Mouse (Mus musculus) layer of hippocampus, postnatal 25 days (tissue): Measurements from ENCODE around the gene Gpr84. TPM values are rescaled to one million over a fixed set of nuclear protein-coding genes. Genes with fewer than 3 reads are reported as not detected.

Experiments used
- DNase-seq, 2 experiments: peaks; one replicate each; pipeline ENCODE4 v3.0.0; 2022; ENCODE audit warnings: mixed read lengths in 2 of 2, low spot score in 1 of 2; ENCODE audit errors: extremely low spot score in 1 of 2
- total RNA-seq, 2 experiments: library from RNA; stranded (reverse); gene quantifications; 2 replicates each; pipeline ENCODE4 v1.2.3; 2021

Gpr84 gene
- total RNA-seq, 2 experiments from 2014 or later, result 0.66 to 1.1 TPM

GRCm38 (mm10) chr15:103336996-103337667, 26.7 kb upstream of the Gpr84 start:
- DNase-seq, result no peak

DNA sequence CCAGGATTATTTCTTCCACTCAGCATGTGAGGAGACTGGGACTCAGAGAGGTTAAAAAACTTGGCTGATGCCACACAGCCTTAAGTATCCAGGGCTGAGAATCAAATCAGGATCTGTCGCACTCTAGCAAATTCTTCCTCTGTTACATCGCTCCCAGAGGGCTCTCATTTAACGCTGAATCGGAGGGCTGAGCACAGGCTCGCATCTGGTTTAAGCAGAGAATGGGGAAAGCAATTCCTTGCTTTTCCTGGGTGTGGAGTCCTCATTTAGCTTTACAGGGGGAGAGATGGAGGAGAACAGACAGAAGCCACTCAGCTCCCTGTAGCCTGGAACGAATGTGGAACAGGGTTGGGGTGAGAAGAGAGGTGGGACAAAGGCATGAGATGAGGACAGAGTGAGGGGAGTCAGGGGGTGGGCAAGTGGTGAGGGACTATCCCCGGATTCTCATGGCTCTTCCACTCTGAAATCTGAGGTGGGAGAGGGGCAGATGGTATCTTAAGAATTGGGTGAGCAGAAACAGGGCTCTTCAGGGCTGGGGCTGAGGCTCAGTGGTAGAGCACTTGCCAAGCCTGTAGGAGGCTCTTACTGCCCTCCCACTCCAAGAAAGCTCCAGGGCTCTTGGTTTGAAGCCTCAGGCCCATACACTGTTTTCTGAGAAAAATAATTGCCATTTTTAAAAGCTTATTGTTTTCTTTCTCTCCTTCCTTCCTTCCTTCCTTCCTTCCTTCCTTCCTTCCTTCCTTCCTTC, 25.2 kb upstream of the Gpr84 start:
- DNase-seq, result no peak

DNA sequence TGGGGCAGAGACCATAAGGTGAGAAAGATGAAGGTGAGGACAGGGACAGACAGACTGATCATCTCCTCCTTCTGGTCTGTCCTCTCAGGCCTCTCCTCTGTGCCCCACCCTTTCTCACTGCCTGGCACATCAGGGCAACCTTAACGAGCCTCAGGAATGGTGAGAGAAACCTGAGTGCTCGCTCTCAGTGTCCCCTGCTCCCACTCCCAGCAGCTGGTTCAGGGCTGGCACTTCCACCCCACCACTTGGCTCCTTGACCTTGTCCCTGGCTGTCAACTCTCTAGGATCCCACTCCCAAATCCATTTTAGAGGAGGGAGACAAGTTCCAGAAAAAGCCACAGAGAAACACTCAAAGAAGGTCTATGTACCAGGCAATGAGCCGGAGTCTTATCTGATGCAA, 24.6 kb upstream of the Gpr84 start:
- DNase-seq, result no peak

DNA sequence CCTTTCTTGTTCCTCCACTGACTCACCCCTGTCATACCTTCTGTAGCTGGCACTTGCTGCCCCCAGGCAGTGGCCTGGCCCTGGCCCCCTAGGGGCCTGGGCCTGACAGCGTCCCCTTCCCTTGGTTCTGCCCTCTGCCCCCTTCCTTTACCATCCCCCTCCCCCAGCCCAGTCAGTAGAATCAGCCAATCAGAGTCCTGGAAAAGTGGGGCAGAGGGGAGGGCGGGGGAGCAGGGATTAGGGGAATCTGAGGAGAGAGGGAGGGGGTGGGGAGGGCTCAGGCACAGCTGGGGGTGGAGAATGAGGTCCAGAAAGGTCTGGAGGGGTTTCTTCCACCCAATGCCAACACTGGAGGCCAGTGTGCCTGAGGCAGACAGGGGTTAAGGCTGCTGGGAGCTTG, 23.8 kb upstream of the Gpr84 start:
- DNase-seq, result no peak

DNA sequence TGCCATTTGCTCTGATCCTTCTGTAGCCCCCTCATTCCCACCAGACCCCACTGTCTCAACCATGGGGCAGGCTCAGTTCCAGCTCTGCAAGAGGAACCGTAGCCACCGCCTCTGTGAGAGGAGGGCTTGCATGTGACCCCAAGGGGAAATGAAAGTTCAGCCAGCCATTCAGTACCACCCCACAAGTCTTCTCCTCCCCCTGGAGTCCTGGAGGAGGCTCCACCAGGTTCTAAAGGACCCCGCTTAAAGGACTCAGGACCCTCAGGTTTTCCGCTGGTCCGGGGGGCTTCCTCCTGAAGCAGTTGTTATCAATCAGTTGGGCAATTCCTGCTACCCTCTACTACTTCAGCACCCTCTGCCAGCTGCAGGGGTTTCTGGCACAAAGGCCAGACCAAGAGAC, 23.3 kb upstream of the Gpr84 start:
- no peak for DNase-seq

DNA sequence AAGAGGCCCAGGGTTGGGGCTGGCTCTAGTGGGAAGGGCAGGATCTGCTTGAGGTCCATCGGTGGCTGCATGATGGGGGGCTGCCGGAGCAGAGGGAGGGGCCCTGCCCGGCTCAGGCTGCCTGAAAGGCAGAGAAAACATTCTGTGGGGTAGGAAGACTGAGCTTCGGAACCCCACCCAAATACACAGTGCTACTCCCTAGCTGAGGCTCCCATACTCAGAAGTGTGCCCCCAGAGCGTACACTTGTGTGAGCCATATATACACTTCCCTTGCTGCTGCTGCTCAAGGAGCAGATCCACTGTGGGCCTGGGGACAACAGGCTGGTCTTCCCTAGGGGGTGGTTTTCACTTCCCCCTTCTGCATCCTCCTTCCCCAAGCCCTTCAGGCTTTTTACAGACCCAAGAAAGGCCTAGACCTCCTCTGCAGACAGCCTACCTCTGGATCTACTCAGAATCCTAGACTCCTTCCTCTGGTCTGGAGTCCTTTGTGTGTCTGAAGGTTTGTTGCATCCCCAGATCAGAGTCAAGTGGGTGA, 22.7 kb upstream of the Gpr84 start:
- DNase-seq, result no peak

GRCm38 (mm10) chr15:103323455-103324247, 13.2 kb upstream of the Gpr84 start:
- DNase-seq, result peak; percentile 75 to 80

DNA sequence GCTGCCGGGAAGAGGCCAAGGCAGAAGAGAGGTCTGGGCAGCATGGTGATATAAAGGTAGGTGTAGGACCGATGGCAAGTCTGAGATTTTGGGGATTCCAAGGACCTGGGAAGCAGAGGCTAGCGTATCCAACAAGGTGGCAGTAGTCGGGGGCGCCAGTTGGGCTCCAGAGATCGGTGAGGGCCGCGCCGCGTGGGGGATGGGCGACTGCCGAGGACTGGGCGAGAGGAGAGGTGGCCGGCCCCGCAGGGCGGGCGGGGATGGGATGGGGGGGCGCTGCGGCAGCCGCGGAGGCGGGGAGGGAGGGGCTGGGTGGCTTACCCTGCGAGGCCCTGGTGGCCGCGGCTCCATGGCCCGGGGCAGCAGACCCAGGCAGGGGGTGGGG, 12.7 kb upstream of the Gpr84 start:
- peak in 1 of 2 experiments; percentile 53 for DNase-seq

DNA sequence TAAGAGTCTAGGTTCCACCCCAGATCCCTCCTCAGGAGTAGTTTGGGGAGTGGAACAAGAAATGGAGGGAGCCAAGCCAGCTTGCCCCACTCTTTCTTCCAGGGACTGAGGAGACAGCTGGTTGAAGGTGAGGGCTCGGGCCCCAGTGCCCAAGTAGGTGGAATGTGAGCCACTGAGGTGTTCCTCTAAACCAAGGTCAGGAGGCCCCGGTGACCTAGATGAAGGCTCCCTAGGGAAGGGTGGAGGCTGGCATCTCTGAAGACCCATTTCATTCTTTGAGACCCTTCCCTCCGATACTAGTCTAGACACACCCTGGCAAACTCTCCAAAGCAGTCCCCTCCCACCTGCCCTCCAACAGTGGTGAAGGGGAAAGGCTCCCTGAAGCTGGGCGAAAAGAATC, 12.0 kb upstream of the Gpr84 start:
- no peak for DNase-seq

DNA sequence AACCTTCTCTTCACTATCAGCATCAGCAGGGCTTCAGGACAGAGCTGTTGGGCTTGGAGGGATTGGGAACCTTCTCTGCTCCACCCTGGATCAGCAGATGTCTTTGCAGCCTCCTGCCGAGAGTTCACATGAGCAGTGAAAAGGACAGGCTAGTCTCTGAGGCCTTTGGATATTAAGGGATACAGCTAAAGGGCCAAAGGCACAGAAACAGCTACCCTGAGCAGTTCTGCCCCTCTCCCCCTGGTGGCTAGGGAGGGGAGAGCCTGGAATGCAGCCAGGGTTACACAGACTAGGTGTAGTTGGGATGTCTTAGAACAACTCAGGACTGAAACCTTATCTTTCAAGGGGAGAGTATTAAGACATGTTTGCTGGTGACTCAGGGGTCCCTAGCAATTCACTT, 10.7 kb upstream of the Gpr84 start:
- DNase-seq, result no peak

GRCm38 (mm10) chr15:103318201-103318816, 7.9 kb upstream of the Gpr84 start:
- no peak for DNase-seq

DNA sequence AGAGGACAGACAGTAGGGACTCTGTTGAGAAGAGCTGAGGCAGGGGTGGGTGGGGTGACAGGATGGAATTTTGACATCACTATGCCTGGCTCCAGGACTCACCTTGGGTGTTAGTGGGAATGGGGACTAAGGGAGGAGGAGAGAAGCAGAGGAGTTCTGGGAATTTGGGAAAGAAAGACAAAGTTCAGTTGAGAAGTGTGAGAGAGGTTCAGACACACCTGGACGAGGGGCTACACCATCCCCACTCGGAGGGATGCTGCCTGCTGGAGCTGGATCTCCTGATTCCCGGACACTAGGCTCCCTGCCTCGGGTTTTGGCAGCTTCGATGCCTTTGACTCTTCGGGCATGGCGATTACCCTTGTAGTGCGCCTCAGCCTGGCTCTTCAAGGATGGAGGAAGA, 7.3 kb upstream of the Gpr84 start:
- DNase-seq, result no peak

DNA sequence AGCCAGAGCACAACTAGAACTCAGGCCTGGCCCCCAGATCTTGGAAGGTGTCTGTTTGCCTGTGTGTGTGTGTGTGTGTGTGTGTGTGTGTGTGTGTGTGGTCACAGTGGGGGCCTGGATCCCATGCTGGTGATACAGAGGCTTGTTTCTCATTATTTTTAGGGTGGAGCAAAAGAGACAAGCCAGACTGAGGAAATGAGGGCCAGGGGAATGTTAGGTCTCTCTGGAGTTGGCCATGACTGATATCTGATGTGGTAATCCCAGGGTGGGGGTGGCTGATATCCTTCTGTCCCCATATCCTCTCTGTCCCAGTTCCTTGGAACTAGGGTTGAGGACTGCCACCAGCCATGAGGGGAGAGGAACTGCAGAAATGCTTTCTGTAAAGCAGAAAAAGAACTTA, 6.7 kb upstream of the Gpr84 start:
- no peak for DNase-seq

- DNase-seq, result no peak
These were observed 5.8 kb upstream of the Gpr84 start for GRCm38 (mm10) chr15:103315979-103316776.

DNA sequence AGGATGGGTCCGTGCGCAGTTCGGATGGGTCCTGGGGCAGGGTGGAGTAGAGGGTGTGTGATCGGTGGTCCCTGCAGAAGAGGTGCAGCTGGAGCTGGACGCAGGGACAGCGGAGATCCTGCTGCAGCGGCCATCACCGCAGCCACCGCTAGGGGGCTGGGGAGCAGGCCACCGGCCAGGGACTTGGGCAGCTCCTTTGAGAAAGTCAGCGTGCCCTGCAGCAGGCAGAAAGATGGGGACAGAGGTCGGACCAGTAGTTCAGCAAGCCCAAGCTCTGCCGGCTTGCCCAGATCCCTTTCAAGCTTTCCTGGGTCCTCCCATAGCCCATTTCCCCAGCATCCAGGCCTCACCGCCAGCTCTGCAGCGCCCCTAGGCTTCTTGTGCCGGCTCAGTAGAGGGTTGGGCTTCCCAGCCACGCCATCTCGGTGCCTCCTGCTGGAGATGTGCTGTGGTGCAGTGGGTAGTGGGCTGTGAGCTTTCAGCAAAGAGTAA, 4.6 kb upstream of the Gpr84 start:
- peak; percentile 49 to 66 for DNase-seq

- no peak for DNase-seq
These were observed 3.8 kb upstream of the Gpr84 start for GRCm38 (mm10) chr15:103314181-103314580.

- no peak for DNase-seq
These were observed 3.2 kb upstream of the Gpr84 start for GRCm38 (mm10) chr15:103313495-103314095.

DNA sequence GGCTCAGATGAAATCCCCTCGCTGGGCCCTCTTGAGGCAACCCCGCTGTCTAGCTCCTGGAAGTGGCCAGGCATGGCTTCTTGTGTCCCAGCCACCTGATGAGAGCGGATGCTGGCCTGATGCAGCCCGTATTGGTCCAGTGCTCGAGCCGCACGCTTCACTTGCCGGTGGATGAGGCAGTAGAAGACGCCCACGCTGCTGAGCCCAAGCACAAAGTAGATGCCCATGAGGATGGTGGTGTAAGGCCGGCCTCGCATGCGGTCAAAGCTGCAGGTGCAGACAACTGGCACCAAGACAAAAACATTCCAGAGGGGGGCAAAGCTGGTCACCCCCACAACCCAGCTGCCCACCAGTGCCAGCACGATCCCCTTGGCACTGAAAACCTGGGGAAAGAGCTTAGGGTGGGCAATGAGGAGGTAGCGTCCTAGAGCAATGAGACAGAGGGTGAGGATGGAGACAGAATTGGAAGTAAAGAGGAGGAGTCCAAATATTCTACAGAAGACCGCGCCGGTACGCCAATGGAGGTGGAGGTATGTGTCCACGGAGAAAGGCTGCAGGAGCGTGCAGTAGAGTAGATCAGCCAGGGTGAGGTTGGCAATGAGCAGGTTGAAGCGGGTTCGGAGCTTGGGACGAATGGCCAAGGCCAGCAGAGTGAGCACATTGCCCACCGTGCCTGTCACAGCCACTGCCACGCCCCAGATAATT, 1.4 kb downstream of the Gpr84 start:
- DNase-seq, result no peak
